Mouse (Mus musculus): ENCODE data around the gene Fam213b.

DNA sequence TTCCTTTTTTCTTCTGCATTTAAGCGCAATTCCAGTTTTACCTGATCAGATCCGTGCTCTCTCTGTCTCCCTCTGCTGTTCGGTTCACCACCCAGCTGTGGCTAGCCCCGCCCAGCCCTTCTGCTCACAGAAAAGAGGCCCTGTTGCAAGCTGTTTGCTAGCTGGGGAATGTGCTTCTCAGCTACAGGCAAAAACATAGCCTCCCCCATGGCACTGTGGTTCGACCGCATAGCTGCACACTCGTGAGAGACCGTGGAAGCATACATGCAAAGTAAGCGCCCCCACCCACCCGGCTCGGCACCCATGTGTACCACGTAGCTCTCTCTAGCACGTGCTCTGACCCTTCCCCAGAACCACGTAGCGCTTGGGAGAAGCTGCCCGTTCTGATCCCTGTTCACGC, 8.9 kb upstream of the Fam213b start:
- TF ChIP-seq CTCF (IDR thresholded peaks at IDR 0.05; ENCODE audit: borderline replicate concordance, extremely low read depth, insufficient read depth, insufficient read length) (peak; percentile 86), POLR2A (IDR thresholded peaks at IDR 0.05; ENCODE audit: borderline replicate concordance, extremely low read depth, insufficient read depth, insufficient read length, poor library complexity, severe bottlenecking) (no peak)
